ENCODE assay signal across 8 mouse cellular contexts in the genomic region with DNA sequence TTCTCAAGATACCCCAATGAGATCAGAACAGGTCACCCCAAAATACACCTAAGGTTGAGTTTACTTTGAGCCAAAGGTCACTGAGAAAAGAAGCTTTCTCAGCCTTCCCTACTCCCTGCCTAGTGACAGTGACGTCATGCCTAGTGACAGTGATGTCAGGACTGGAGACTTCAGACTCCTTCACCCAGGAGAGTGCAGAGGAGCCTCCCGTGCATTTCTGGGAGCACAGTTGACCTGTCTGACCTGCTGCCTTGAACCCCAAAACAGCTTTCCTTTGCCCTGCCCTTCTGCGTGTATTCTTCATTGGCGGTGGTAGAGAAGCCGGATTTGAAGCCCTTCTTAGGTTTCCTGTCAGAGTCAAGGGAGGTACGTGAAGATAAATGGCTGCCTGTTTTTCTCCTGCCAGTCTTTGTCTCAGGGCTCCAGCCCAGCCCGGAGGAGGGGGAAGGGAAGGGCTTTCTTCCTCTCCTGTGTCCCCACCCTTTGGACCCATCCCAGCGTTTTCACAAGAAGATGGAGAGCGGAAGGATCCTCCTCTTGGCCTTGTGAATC. TPM values are rescaled to one million over a fixed set of nuclear protein-coding genes. Genes with fewer than 3 reads are reported as not detected.
A peak's percentile ranks its signal among the peaks of the same experiment; 100 is the strongest.
DNase-seq lines count a peak whose midpoint lies in the region; ATAC-seq and TF ChIP-seq lines count a peak whose summit lies in the region.

No protein-coding gene starts in this region.

- H3K27ac ChIP-seq in layer of hippocampus, adult 2 months, result peak overlapping the region; percentile 9; the same call in 1 of the 2 replicates
- H3K27ac ChIP-seq in gastrocnemius, adult 2 months, result peak overlapping the region; percentile 99
- H3K27ac ChIP-seq in forebrain, embryonic 13.5 days, result no peak overlapping the region

- intact Hi-C loops in gastrocnemius, adult 2 months (cut with DNase I), result no loop called here

- ATAC-seq in forebrain, embryonic 13.5 days, result no peak
- no peak for ATAC-seq in erythroblast, adult 5-6 weeks (replicated peaks; ENCODE audit: low FRiP score, poor library complexity, severe bottlenecking)

- DNase-seq in layer of hippocampus, adult 2 months (ENCODE audit: low spot score in 2 of 2), result no peak
- no peak for DNase-seq in layer of hippocampus, adult 11-12 months (ENCODE audit: low spot score)
- peak; percentile 82 for DNase-seq in gastrocnemius, adult 2 months
- peak; percentile 69 for DNase-seq in induced T-regulatory cell, adult 2 months (ENCODE audit: low read depth)
- DNase-seq in naive thymus-derived CD4-positive, alpha-beta T cell, adult 2 months (ENCODE audit: low read depth), result peak; percentile 69
- DNase-seq in retina, postnatal 1 day, result no peak

- H3K4me3 ChIP-seq in layer of hippocampus, adult 2 months, result no peak overlapping the region
- peak overlapping the region; percentile 54 for H3K4me3 ChIP-seq in gastrocnemius, adult 2 months
- no peak overlapping the region for H3K4me3 ChIP-seq in forebrain, embryonic 13.5 days

- H3K4me2 ChIP-seq in forebrain, embryonic 13.5 days, result no peak overlapping the region

- no peaks in the 10 kb centered on the region for H3K36me3 ChIP-seq in forebrain, embryonic 13.5 days (ENCODE audit: poor library complexity, severe bottlenecking)

- H3K4me1 ChIP-seq in forebrain, embryonic 13.5 days, result peaks cover 24% of the 10 kb centered on the region

- H3K9me3 ChIP-seq in forebrain, embryonic 13.5 days (replicated peaks), result no peaks in the 10 kb centered on the region

- H3K27me3 ChIP-seq in forebrain, embryonic 13.5 days, result no peaks in the 10 kb centered on the region

- WGBS in forebrain, embryonic 13.5 days, result 76% methylated on average over 9 of the region's 9 CpGs

- no peak for TF ChIP-seq CTCF in layer of hippocampus, adult 2 months (conservative IDR thresholded peaks at IDR 0.05)
- TF ChIP-seq CTCF in gastrocnemius, adult 2 months (IDR thresholded peaks at IDR 0.05), result no peak

- no peak overlapping the region for H3K9ac ChIP-seq in forebrain, embryonic 13.5 days

RNA-seq across cellular contexts. Expression of gene Zdhhc7, which starts 3.5 kb away (rescaled TPM):
- total RNA-seq in layer of hippocampus, adult 2 months (2021), result 10 to 100 TPM; 33.9 to 35.9 TPM
- total RNA-seq in gastrocnemius, adult 2 months (2021), result 10 to 100 TPM; 23.9 to 27.6 TPM
- polyA plus RNA-seq in forebrain, embryonic 13.5 days (2015; fragmentation: Nextera tagmentation; extraction: Ambion mirVana), result 23.4 and 30.6 TPM in 2 replicates
- 0.38 and 5.4 TPM in 2 replicates for total RNA-seq in erythroblast, adult 5-6 weeks (2015; ENCODE audit: low replicate concordance)
- 8.0 and 9.2 TPM in 2 replicates for total RNA-seq in erythroblast, adult 5-6 weeks (2017; ENCODE audit: low replicate concordance)

RNA-seq across cellular contexts. Expression of gene 6430548M08Rik, which starts 9.2 kb away (rescaled TPM):
- total RNA-seq in layer of hippocampus, adult 2 months (2021), result 100 to 1,000 TPM; 170 to 183 TPM
- total RNA-seq in gastrocnemius, adult 2 months (2021), result 10 to 100 TPM; 26.5 to 30.0 TPM
- 14.4 and 15.7 TPM in 2 replicates for polyA plus RNA-seq in forebrain, embryonic 13.5 days (2015; fragmentation: Nextera tagmentation; extraction: Ambion mirVana)
- total RNA-seq in erythroblast, adult 5-6 weeks (2015; ENCODE audit: low replicate concordance), result 10.0 and 11.0 TPM in 2 replicates
- total RNA-seq in erythroblast, adult 5-6 weeks (2017; ENCODE audit: low replicate concordance), result 16.4 and 23.5 TPM in 2 replicates

Comparison
In these comparisons a context has a peak if more than half of its experiments do, and no peak if none do; other contexts are left out.
1. DNase-seq: peak in gastrocnemius, adult 2 months (single experiment), induced T-regulatory cell, adult 2 months (single experiment) and naive thymus-derived CD4-positive, alpha-beta T cell, adult 2 months (single experiment); none in layer of hippocampus, adult 2 months (0 of 2), layer of hippocampus, adult 11-12 months (single experiment) and retina, postnatal 1 day (single experiment).
2. RNA of gene 6430548M08Rik, which starts 9.2 kb away (total RNA-seq): 170 to 183 TPM in layer of hippocampus, adult 2 months; 26.5 to 30.0 TPM in gastrocnemius, adult 2 months and 10.0 to 23.5 TPM in erythroblast, adult 5-6 weeks; every median in the first group is over 4 times any median in the second.